Mouse (Mus musculus): ENCODE data around the gene Lrrc29. TPM values are rescaled to one million over a fixed set of nuclear protein-coding genes. Genes with fewer than 3 reads are reported as not detected.

The Lrrc29 gene
- polyA plus RNA-seq, 1 experiment from 2014 or later: 0.83 TPM

DNA sequence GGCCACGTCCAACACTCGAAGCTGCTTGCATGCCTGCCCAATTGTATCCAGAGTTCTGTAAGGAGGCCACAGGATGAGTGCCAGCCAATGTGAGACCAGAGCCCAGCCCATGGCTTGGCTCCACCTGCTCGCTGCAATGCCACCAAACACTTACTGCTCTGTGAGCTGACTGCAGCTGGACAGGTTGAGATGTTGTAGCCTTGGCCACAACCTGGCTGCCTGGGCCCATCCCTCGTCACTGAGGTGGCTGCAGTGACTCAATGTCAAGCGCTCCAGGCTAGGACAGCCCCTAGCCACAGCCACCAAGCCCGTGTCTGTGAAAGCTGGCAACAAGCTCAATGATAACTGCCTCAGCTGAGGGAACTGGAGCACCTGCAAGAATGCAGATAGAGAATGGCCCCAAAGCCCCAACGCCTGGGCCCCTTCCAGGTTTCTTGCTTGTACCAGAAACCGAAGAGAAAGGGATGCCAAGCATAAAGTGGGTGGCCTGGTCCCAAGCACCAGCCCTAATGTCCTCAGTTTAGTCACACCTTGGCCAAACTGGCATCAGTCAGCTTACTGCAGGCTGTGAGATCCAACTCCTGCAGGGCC is 13.1 kb downstream of the Lrrc29 start:
- H3K4me2 ChIP-seq (ENCODE audit: low read depth, low read length): no peak overlapping the region
- no peaks in the 10 kb centered on the region; the same call in 1 of the 2 replicates for H3K36me3 ChIP-seq (replicated peaks; ENCODE audit: control insufficient read depth, insufficient read depth, low read depth, low read length)
- DNase-seq (ENCODE audit: low spot score) (no peak), ATAC-seq (replicated peaks; ENCODE audit: insufficient number of reproducible peaks, low FRiP score, low TSS enrichment, low read depth) (no peak)
- H3K4me3 ChIP-seq (ENCODE audit: low read depth, low read length): no peak overlapping the region
- no peaks in the 10 kb centered on the region for H3K4me1 ChIP-seq (ENCODE audit: control insufficient read depth, insufficient read depth, low read length)
- 82% methylated on average over 8 of the region's 8 CpGs for WGBS
- no peak overlapping the region for H3K9ac ChIP-seq (replicated peaks; ENCODE audit: low read length)
- H3K27ac ChIP-seq (replicated peaks; ENCODE audit: low read depth, low read length): no peak overlapping the region
- no peaks in the 10 kb centered on the region for H3K9me3 ChIP-seq (replicated peaks; ENCODE audit: control insufficient read depth, low read length)
- no peaks in the 10 kb centered on the region for H3K27me3 ChIP-seq (ENCODE audit: control insufficient read depth, insufficient read depth, low read length)

DNA sequence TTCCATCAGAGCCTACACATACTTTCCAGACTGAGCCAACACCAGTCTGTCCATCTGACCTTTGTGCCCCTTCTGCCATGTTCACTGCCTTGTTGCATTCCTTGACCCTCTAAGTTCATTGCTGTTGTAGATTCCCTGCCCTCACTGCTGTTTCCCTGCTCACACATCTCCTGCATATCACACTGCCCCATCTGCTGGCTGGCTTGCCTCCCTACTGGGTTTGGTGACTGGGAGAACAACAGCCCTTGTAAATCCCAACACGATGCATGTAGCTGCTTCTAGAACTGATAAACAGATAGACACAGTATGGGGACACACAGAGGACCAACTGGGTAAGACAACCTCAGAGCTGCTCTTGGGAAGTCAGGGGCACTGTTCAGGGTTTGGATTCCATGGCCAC is 14.4 kb downstream of the Lrrc29 start:
- Histone ChIP-seq H3K36me3 (replicated peaks; ENCODE audit: control insufficient read depth, insufficient read depth, low read depth, low read length) (no peaks in the 10 kb centered on the region; the same call in 1 of the 2 replicates), H3K9ac (replicated peaks; ENCODE audit: low read length) (no peak overlapping the region), H3K9me3 (replicated peaks; ENCODE audit: control insufficient read depth, low read length) (no peaks in the 10 kb centered on the region), H3K4me1 (ENCODE audit: control insufficient read depth, insufficient read depth, low read length) (no peaks in the 10 kb centered on the region), H3K4me3 (ENCODE audit: low read depth, low read length) (no peak overlapping the region), H3K27me3 (ENCODE audit: control insufficient read depth, insufficient read depth, low read length) (no peaks in the 10 kb centered on the region), H3K27ac (replicated peaks; ENCODE audit: low read depth, low read length) (no peak overlapping the region), H3K4me2 (ENCODE audit: low read depth, low read length) (no peak overlapping the region)
- ATAC-seq (replicated peaks; ENCODE audit: insufficient number of reproducible peaks, low FRiP score, low TSS enrichment, low read depth) (no peak), DNase-seq (ENCODE audit: low spot score) (no peak)
- WGBS: 83% methylated on average over 1 of the region's 1 CpGs

DNA sequence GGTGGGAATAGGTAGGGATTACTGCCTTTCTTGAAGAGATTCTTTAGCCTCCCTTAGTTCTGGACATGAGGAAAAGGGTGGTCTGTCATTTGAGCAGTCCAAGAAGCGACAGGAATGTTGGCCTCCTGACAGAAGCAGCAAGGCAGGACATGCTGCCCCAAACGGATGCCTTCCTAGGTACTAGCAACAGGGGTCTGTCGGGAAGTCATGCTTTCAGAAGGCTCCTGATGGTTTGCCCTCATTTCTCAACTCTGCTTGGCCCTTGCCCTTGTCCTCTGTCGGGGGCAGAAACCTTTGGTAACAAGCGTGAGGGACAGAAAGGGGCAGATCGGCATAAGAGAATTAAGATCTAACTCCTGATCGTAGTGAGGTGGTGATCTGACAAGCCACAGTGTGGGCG is 16.0 kb downstream of the Lrrc29 start:
- Histone ChIP-seq H3K27me3 (ENCODE audit: control insufficient read depth, insufficient read depth, low read length) (no peaks in the 10 kb centered on the region), H3K4me2 (ENCODE audit: low read depth, low read length) (no peak overlapping the region), H3K9me3 (replicated peaks; ENCODE audit: control insufficient read depth, low read length) (no peaks in the 10 kb centered on the region), H3K9ac (replicated peaks; ENCODE audit: low read length) (no peak overlapping the region), H3K4me1 (ENCODE audit: control insufficient read depth, insufficient read depth, low read length) (peaks cover 5% of the 10 kb centered on the region; the same call in 1 of the 2 replicates), H3K4me3 (ENCODE audit: low read depth, low read length) (no peak overlapping the region), H3K27ac (replicated peaks; ENCODE audit: low read depth, low read length) (no peak overlapping the region), H3K36me3 (replicated peaks; ENCODE audit: control insufficient read depth, insufficient read depth, low read depth, low read length) (no peaks in the 10 kb centered on the region)
- ATAC-seq (replicated peaks; ENCODE audit: insufficient number of reproducible peaks, low FRiP score, low TSS enrichment, low read depth) (no peak), DNase-seq (ENCODE audit: low spot score) (no peak)
- 85% methylated on average over 8 of the region's 8 CpGs for WGBS

DNA sequence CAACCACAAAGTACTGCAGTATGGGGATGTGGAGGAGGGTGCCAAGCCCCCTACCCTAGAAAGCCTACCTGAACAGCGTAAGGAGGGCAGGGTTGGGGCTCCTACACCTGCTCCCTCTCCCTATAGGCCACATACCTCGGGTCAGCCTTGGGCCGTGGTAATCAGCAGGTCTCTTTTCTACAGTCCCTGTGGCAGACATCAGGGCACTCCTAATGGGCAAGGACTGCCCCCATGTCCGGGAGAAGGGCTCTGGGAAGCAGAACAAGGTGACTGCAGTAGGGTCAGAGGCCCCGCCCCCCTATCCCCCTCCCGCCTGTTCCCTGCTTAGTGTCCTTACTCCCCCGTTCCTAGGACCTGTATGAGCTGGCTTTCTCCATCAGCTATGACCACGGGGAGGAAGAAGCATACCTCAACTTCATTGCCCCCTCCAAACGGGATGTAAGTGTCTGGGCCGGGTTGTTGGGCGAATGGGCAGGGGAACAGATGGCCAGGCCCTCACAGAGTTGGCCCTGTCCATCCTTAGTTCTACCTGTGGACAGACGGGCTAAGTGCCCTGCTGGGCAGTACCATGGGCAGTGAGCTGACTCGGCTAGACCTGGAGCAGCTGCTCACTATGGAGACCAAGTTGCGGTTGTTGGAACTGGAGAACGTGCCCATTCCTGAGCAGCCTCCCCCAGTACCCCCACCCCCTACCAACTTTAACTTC is 16.8 kb downstream of the Lrrc29 start:
- H3K9ac ChIP-seq (replicated peaks; ENCODE audit: low read length): no peak overlapping the region
- peaks cover 5% of the 10 kb centered on the region; the same call in 1 of the 2 replicates for H3K4me1 ChIP-seq (ENCODE audit: control insufficient read depth, insufficient read depth, low read length)
- H3K4me3 ChIP-seq (ENCODE audit: low read depth, low read length): no peak overlapping the region
- H3K27ac ChIP-seq (replicated peaks; ENCODE audit: low read depth, low read length): no peak overlapping the region
- ATAC-seq (replicated peaks; ENCODE audit: insufficient number of reproducible peaks, low FRiP score, low TSS enrichment, low read depth) (no peak), DNase-seq (ENCODE audit: low spot score) (no peak)
- no peaks in the 10 kb centered on the region for H3K9me3 ChIP-seq (replicated peaks; ENCODE audit: control insufficient read depth, low read length)
- WGBS: 84% methylated on average over 15 of the region's 15 CpGs
- H3K36me3 ChIP-seq (replicated peaks; ENCODE audit: control insufficient read depth, insufficient read depth, low read depth, low read length): no peaks in the 10 kb centered on the region
- no peaks in the 10 kb centered on the region for H3K27me3 ChIP-seq (ENCODE audit: control insufficient read depth, insufficient read depth, low read length)
- no peak overlapping the region for H3K4me2 ChIP-seq (ENCODE audit: low read depth, low read length)

DNA sequence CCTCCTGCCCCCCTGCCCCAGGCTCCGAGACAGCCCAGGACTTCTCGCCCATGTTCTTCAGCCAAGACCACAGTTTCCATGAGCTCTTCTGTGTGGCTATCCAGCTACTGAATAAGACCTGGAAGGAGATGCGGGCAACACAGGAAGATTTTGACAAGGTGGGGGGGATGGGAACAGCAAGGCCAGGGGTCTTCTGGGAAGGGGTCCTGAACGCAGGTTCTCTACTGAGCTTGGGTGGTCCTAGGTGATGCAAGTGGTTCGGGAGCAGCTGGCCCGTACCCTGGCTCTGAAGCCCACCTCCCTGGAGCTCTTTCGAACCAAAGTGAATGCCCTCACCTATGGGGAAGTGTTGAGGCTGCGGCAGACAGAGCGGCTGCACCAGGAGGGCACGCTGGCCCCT is 17.6 kb downstream of the Lrrc29 start:
- H3K4me1 ChIP-seq (ENCODE audit: control insufficient read depth, insufficient read depth, low read length): peaks cover 5% of the 10 kb centered on the region; the same call in 1 of the 2 replicates
- DNase-seq (ENCODE audit: low spot score): no peak
- H3K4me3 ChIP-seq (ENCODE audit: low read depth, low read length): no peak overlapping the region
- no peaks in the 10 kb centered on the region for H3K36me3 ChIP-seq (replicated peaks; ENCODE audit: control insufficient read depth, insufficient read depth, low read depth, low read length)
- H3K9ac ChIP-seq (replicated peaks; ENCODE audit: low read length): no peak overlapping the region
- H3K27ac ChIP-seq (replicated peaks; ENCODE audit: low read depth, low read length): no peak overlapping the region
- ATAC-seq (replicated peaks; ENCODE audit: insufficient number of reproducible peaks, low FRiP score, low TSS enrichment, low read depth): no peak
- H3K27me3 ChIP-seq (ENCODE audit: control insufficient read depth, insufficient read depth, low read length): no peaks in the 10 kb centered on the region
- 89% methylated on average over 10 of the region's 10 CpGs for WGBS
- H3K9me3 ChIP-seq (replicated peaks; ENCODE audit: control insufficient read depth, low read length): no peaks in the 10 kb centered on the region
- no peak overlapping the region for H3K4me2 ChIP-seq (ENCODE audit: low read depth, low read length)

DNA sequence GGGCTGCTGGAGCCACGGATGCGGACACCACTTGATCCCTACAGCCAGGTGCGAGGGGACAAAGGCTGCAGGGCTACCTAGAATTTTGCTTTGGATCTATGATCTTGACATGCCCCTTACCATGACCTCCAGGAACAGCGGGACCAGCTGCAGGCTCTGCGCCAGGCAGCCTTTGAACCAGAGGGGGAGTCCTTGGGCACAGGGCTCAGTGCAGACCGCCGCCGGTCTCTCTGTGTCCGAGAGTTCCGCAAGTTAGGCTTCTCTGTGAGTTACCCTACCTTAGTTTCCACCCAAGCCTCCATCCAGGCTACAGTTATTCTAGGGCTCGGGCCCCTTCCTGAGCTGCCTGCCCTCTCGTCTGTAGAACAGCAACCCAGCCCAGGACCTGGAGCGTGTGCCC is 18.4 kb downstream of the Lrrc29 start:
- 93% methylated on average over 13 of the region's 13 CpGs for WGBS
- peaks cover 5% of the 10 kb centered on the region; the same call in 1 of the 2 replicates for H3K4me1 ChIP-seq (ENCODE audit: control insufficient read depth, insufficient read depth, low read length)
- H3K9ac ChIP-seq (replicated peaks; ENCODE audit: low read length): no peak overlapping the region
- H3K9me3 ChIP-seq (replicated peaks; ENCODE audit: control insufficient read depth, low read length): no peaks in the 10 kb centered on the region
- H3K27me3 ChIP-seq (ENCODE audit: control insufficient read depth, insufficient read depth, low read length): no peaks in the 10 kb centered on the region
- H3K36me3 ChIP-seq (replicated peaks; ENCODE audit: control insufficient read depth, insufficient read depth, low read depth, low read length): 0 out of 2 replicates have a peak, but pooled peaks cover 2% of the 10 kb centered on the region
- H3K4me3 ChIP-seq (ENCODE audit: low read depth, low read length): no peak overlapping the region
- ATAC-seq (replicated peaks; ENCODE audit: insufficient number of reproducible peaks, low FRiP score, low TSS enrichment, low read depth) (no peak), DNase-seq (ENCODE audit: low spot score) (no peak)
- H3K27ac ChIP-seq (replicated peaks; ENCODE audit: low read depth, low read length): no peak overlapping the region
- no peak overlapping the region for H3K4me2 ChIP-seq (ENCODE audit: low read depth, low read length)

DNA sequence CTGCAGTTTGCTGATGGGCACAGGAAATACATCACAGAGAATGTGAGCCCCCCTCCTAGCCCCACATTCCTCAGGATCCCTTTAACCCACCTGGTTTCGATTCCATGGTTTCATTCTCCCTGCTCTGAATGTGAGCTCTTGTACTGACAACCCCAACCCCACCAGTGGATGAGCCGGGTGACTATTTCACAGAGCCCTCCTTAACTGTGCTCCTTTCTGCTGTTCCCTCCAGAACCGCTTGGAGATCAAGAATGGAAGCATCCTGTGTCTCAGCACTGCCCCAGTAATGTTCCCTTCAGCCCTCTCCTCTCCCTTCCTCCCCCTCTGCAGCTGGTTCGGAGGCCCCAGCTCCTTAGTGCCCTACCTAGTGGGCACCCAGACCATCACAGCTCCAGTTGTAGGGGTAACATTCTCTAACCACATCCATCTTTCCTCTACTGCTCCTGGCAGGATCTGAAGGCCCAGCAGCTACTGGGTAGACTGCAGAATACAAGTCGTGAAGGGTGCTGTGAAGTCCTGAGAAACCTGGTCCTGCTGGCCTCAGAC is 19.9 kb downstream of the Lrrc29 start:
- H3K4me1 ChIP-seq (ENCODE audit: control insufficient read depth, insufficient read depth, low read length): peaks cover 5% of the 10 kb centered on the region; the same call in 1 of the 2 replicates
- H3K27ac ChIP-seq (replicated peaks; ENCODE audit: low read depth, low read length): 0 out of 2 replicates have a peak overlapping the region, but pooled peaks have one; percentile 38
- H3K36me3 ChIP-seq (replicated peaks; ENCODE audit: control insufficient read depth, insufficient read depth, low read depth, low read length): 0 out of 2 replicates have a peak, but pooled peaks cover 6% of the 10 kb centered on the region
- DNase-seq (ENCODE audit: low spot score): peak; percentile 60
- peak overlapping the region; percentile 53 for H3K9ac ChIP-seq (replicated peaks; ENCODE audit: low read length)
- ATAC-seq (replicated peaks; ENCODE audit: insufficient number of reproducible peaks, low FRiP score, low TSS enrichment, low read depth): peak; percentile 19
- WGBS: 52% methylated on average over 5 of the region's 5 CpGs
- H3K4me2 ChIP-seq (ENCODE audit: low read depth, low read length): peak overlapping the region; percentile 57
- no peaks in the 10 kb centered on the region for H3K9me3 ChIP-seq (replicated peaks; ENCODE audit: control insufficient read depth, low read length)
- no peaks in the 10 kb centered on the region for H3K27me3 ChIP-seq (ENCODE audit: control insufficient read depth, insufficient read depth, low read length)
- peak overlapping the region; percentile 25 for H3K4me3 ChIP-seq (ENCODE audit: low read depth, low read length)

Measured in embryonic facial prominence, embryonic 11.5 days (tissue).